Mouse (Mus musculus) myocyte (in vitro differentiated cells): ENCODE data around the gene Brf1. TPM values are rescaled to one million over a fixed set of nuclear protein-coding genes. Genes with fewer than 3 reads are reported as not detected.

Experiments used
- H3K27me3 ChIP-seq: one replicate; pipeline ENCODE4 v1.6.1; 2011; ENCODE audit not compliant: control insufficient read depth, insufficient read depth, insufficient read length
- H3K36me3 ChIP-seq: one replicate; pipeline ENCODE4 v1.6.1; 2011; ENCODE audit not compliant: control insufficient read depth, insufficient read depth
- H3K4me2 ChIP-seq: one replicate; pipeline ENCODE4 v1.6.1; 2011; ENCODE audit warnings: low read depth, control low read depth
- H3K4me3 ChIP-seq: one replicate; pipeline ENCODE4 v1.5.1; 2011; ENCODE audit warnings: mild to moderate bottlenecking, control low read depth, moderate library complexity
- H3K79me2 ChIP-seq: one replicate; pipeline ENCODE4 v1.6.1; 2011; ENCODE audit not compliant: control insufficient read depth, insufficient read depth
- H3ac ChIP-seq: one replicate; pipeline ENCODE4 v1.6.1; 2011; ENCODE audit not compliant: control insufficient read depth, insufficient read length
- CEBPB ChIP-seq: IDR thresholded peaks from 2 replicates; pipeline ENCODE4 v1.6.1; 2011; ENCODE audit warnings: mild to moderate bottlenecking, moderate library complexity; ENCODE audit not compliant: poor library complexity, insufficient read depth, severe bottlenecking
- E2F4 ChIP-seq: IDR thresholded peaks from one replicate; pipeline ENCODE4 v1.6.1; 2011; ENCODE audit warnings: mild to moderate bottlenecking, control low read depth, moderate library complexity; ENCODE audit not compliant: insufficient read depth
- MAX ChIP-seq: IDR thresholded peaks from one replicate; pipeline ENCODE4 v1.6.1; 2011; ENCODE audit warnings: low read depth, mild to moderate bottlenecking, control low read depth
- MYOD1 ChIP-seq, 3 experiments: IDR thresholded peaks; one replicate each; pipeline ENCODE4 v1.6.1; 2011; ENCODE audit warnings: control low read depth in 2 of 3, low read depth in 2 of 3, mild to moderate bottlenecking in 2 of 3, moderate library complexity in 1 of 3; ENCODE audit not compliant: insufficient read length in 2 of 3, control insufficient read depth in 1 of 3
- MYOG ChIP-seq, 3 experiments: IDR thresholded peaks; one replicate each; pipeline ENCODE4 v1.6.1; 2011; ENCODE audit warnings: control low read depth in 2 of 3, low read depth in 2 of 3, mild to moderate bottlenecking in 2 of 3; ENCODE audit not compliant: insufficient read length in 2 of 3, control insufficient read depth in 1 of 3, insufficient read depth in 1 of 3
- POLR2A ChIP-seq: IDR thresholded peaks from one replicate; pipeline ENCODE4 v1.6.1; 2011; ENCODE audit warnings: low read depth, mild to moderate bottlenecking, control low read depth, moderate library complexity; ENCODE audit not compliant: insufficient read length
- POLR2AphosphoS2 ChIP-seq: IDR thresholded peaks from one replicate; pipeline ENCODE4 v1.6.1; 2011; ENCODE audit warnings: low read depth, control low read depth; ENCODE audit not compliant: insufficient read length
- REST ChIP-seq: IDR thresholded peaks from one replicate; pipeline ENCODE4 v1.6.1; 2011; ENCODE audit warnings: mild to moderate bottlenecking, control low read depth, moderate library complexity; ENCODE audit not compliant: insufficient read depth, insufficient read length
- SRF ChIP-seq: IDR thresholded peaks from one replicate; pipeline ENCODE4 v1.6.1; 2011; ENCODE audit warnings: low read depth; ENCODE audit not compliant: control insufficient read depth, insufficient read length
- TCF12 ChIP-seq: IDR thresholded peaks from one replicate; pipeline ENCODE4 v1.6.1; 2011; ENCODE audit warnings: mild to moderate bottlenecking, control low read depth; ENCODE audit not compliant: poor library complexity, insufficient read depth, severe bottlenecking
- TCF3 ChIP-seq: IDR thresholded peaks from one replicate; pipeline ENCODE4 v1.6.1; 2011; ENCODE audit warnings: low read depth, control low read depth; ENCODE audit not compliant: insufficient read length
- USF1 ChIP-seq: IDR thresholded peaks from one replicate; pipeline ENCODE4 v1.6.1; 2011; ENCODE audit warnings: low read depth, mild to moderate bottlenecking, control low read depth, moderate library complexity
- polyA plus RNA-seq: library from polyadenylated mRNA; unstranded; fragments of >200 nt; fragmentation: generic; extraction: Trizol; gene quantifications from one replicate; pipeline ENCODE4 v1.2.1, GENCODE M21; 2012; ENCODE audit warnings: missing spikeins

The Brf1 gene
- polyA plus RNA-seq, 1 experiment: 27.9 TPM

DNA sequence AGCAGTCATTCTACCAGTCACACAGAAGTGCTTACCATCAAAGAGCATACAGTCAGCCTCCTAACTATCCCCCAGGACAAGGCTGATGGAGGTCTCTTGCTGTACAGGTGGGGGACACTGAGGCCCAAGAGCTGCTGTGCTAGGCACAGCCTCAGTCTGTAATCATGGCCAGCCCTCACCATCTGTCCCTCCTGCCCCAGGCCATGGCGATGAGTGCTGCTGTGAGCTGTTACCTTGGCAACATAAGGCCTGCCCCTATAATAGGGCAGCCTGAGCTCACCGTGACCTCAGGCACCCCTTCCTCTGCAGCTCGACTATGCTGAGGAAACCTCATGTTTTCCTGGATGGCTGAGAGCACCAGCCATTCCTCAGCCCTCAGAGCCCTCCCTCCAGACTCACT lies 78.0 kb downstream of the Brf1 start:
- Histone ChIP-seq H3K36me3 (no peaks in the 10 kb centered on the region), H3K79me2 (peaks cover 46% of the 10 kb centered on the region), H3K4me3 (no peak overlapping the region), H3K27me3 (no peaks in the 10 kb centered on the region), H3ac (no peak overlapping the region), H3K4me2 (no peak overlapping the region)
- TF ChIP-seq POLR2AphosphoS2 (no peak), REST (no peak), MYOD1 (IDR thresholded peaks at IDR 0.05; ENCODE audit: control insufficient read depth in 1 of 3, insufficient read length in 2 of 3, low read depth in 2 of 3) (no peak), SRF (no peak), TCF12 (no peak), TCF3 (no peak), MYOG (IDR thresholded peaks at IDR 0.05; ENCODE audit: control insufficient read depth in 1 of 3, insufficient read depth in 1 of 3, insufficient read length in 2 of 3, low read depth in 2 of 3) (no peak), POLR2A (no peak), CEBPB (no peak), USF1 (no peak), E2F4 (no peak)

DNA sequence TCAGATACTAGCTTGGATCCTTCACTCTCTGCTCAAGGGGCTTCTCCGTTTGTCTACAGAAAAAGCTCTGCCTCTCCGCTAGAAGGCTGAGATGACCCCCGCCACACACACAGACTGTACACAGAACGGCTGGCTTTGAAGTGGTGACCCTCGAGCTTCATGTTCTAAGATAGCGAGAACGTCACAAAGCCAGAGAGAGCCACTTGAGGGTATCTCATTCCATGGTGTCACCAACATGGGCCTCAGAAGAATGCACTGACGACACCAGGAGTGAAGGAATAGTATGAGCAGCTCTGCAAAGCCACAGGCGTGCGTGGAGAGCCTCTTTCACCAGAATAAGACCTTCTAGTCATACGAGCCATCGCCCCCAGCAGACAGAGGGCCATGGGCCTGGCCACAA lies 79.0 kb downstream of the Brf1 start:
- H3K4me2 ChIP-seq: no peak overlapping the region
- H3K36me3 ChIP-seq: no peaks in the 10 kb centered on the region
- TF ChIP-seq MYOG (IDR thresholded peaks at IDR 0.05; ENCODE audit: control insufficient read depth in 1 of 3, insufficient read depth in 1 of 3, insufficient read length in 2 of 3, low read depth in 2 of 3) (no peak), SRF (no peak), TCF3 (no peak), MAX (no peak), TCF12 (no peak), CEBPB (no peak), REST (no peak), USF1 (no peak), MYOD1 (IDR thresholded peaks at IDR 0.05; ENCODE audit: control insufficient read depth in 1 of 3, insufficient read length in 2 of 3, low read depth in 2 of 3) (no peak), E2F4 (no peak), POLR2A (no peak), POLR2AphosphoS2 (no peak)
- H3K79me2 ChIP-seq: peaks cover 37% of the 10 kb centered on the region
- no peak overlapping the region for H3K4me3 ChIP-seq
- H3K27me3 ChIP-seq: no peaks in the 10 kb centered on the region
- H3ac ChIP-seq: no peak overlapping the region

DNA sequence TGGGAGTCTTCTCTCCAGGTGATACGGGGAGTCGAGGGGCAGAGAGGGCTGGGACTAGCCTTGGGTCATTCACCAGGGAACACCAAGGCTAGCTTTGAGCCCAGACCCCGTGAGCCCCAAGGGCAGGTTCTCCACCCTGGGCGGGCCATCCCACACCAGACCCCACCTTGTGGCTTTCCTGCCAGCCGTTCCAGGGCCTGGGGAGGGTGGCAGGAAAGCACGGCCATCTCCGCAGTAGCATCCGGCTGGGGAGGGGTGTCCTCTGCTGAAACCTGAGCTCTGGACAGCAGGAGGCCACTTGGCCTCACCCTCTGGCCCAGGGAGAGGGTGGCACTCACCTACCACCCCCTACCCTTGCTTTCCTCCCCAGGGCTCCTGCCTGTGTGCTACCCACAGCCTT lies 82.6 kb downstream of the Brf1 start:
- no peak overlapping the region for H3K4me3 ChIP-seq
- no peak overlapping the region for H3K4me2 ChIP-seq
- TF ChIP-seq SRF (no peak), MYOD1 (IDR thresholded peaks at IDR 0.05; ENCODE audit: control insufficient read depth in 1 of 3, insufficient read length in 2 of 3, low read depth in 2 of 3) (no peak), USF1 (no peak), MYOG (IDR thresholded peaks at IDR 0.05; ENCODE audit: control insufficient read depth in 1 of 3, insufficient read depth in 1 of 3, insufficient read length in 2 of 3, low read depth in 2 of 3) (no peak), CEBPB (no peak), E2F4 (no peak), POLR2AphosphoS2 (no peak), TCF12 (no peak), MAX (no peak), TCF3 (no peak)
- H3K79me2 ChIP-seq: peaks cover 9% of the 10 kb centered on the region
- H3K36me3 ChIP-seq: no peaks in the 10 kb centered on the region
- no peak overlapping the region for H3ac ChIP-seq
- H3K27me3 ChIP-seq: no peaks in the 10 kb centered on the region

DNA sequence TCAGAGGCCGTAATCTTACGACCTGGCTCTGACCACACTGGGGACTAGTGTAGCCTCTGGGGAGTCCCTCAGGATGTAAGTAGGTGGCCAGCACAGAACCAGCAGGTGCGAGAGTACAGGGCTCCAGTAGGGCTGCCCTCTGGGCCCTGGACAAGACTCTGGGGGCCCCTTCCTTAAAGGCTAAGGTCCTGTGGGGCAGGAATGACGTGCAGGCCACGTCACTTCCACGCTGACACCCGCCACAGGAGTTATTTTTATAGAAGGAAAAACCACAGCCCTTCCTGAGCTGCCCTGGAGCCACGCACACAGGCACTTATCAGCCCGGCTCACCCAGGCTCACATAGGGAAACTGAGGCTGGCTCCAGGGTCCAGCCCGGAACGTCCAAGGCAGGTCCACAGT lies 83.0 kb downstream of the Brf1 start:
- TF ChIP-seq REST (no peak), TCF12 (no peak), E2F4 (no peak), TCF3 (no peak), MYOD1 (IDR thresholded peaks at IDR 0.05; ENCODE audit: control insufficient read depth in 1 of 3, insufficient read length in 2 of 3, low read depth in 2 of 3) (no peak), CEBPB (no peak)
- no peak overlapping the region for H3ac ChIP-seq
- no peaks in the 10 kb centered on the region for H3K27me3 ChIP-seq
- H3K4me2 ChIP-seq: no peak overlapping the region
- H3K36me3 ChIP-seq: no peaks in the 10 kb centered on the region
- H3K79me2 ChIP-seq: peaks cover 6% of the 10 kb centered on the region
- H3K4me3 ChIP-seq: no peak overlapping the region

DNA sequence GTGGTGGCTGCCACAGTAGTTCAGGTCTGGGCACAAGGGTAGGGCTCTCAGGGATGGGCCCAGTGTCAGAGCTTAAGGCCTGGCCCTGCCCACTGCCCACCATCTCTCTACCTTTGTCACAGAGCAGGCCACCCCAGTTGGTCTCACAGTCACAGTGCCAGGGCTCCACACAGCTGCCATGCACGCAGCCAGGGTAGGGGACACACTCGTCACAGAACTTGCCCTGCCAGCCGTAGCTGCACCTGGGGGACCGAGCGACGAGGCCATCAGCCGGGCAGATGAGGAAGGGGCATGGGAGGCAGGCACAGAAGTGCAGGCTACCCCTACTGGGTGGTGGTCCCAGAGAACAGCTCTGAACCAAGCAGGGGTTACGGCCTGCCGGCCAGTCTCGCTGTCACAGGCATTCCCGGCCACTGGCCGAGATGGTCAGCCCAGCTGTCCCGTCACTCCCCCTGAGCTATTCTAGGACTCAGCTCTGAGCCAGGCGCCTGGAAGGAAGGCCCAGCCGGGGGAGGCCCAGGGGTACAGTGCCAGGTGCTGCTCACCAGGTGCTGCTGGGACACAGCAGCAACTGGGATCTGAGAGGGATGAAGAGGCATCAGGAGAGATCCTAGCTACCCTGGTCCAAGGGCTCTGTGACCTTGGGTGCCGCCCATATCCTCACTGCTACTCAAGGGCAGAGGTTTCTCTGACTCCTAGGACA lies 83.7 kb downstream of the Brf1 start:
- H3K36me3 ChIP-seq: no peaks in the 10 kb centered on the region
- no peak overlapping the region for H3ac ChIP-seq
- TF ChIP-seq TCF3 (peak; percentile 68), POLR2A (peak; percentile 18), CEBPB (no peak), MYOG (IDR thresholded peaks at IDR 0.05; ENCODE audit: control insufficient read depth in 1 of 3, insufficient read depth in 1 of 3, insufficient read length in 2 of 3, low read depth in 2 of 3) (peak; percentile 31 to 90 (median 43)), MYOD1 (IDR thresholded peaks at IDR 0.05; ENCODE audit: control insufficient read depth in 1 of 3, insufficient read length in 2 of 3, low read depth in 2 of 3) (peak; percentile 34 to 94 (median 81)), USF1 (no peak)
- no peaks in the 10 kb centered on the region for H3K27me3 ChIP-seq
- no peaks in the 10 kb centered on the region for H3K79me2 ChIP-seq
- H3K4me3 ChIP-seq: no peak overlapping the region
- H3K4me2 ChIP-seq: no peak overlapping the region
